Mouse (Mus musculus) fibroblast of lung, adult 2 months (primary cell): ENCODE results near the gene Nup43.
A peak's percentile ranks its signal among the peaks of the same experiment; 100 is the strongest.

Source experiments
- DNase-seq: peaks from one replicate; pipeline ENCODE4 v3.0.0-alpha.2; 2011; ENCODE audit warnings: low read depth

Gene Nup43

GRCm38 (mm10) chr10:7686902-7687301 lies 19.6 kb downstream of the Nup43 start:
- no peak for DNase-seq

GRCm38 (mm10) chr10:7695286-7695685 lies 28.0 kb downstream of the Nup43 start:
- no peak for DNase-seq

GRCm38 (mm10) chr10:7700120-7700519 lies 32.8 kb downstream of the Nup43 start:
- no peak for DNase-seq

GRCm38 (mm10) chr10:7702586-7702985 lies 35.3 kb downstream of the Nup43 start:
- no peak for DNase-seq

GRCm38 (mm10) chr10:7710121-7710520 lies 42.8 kb downstream of the Nup43 start:
- no peak for DNase-seq

- DNase-seq = no peak
Observed at GRCm38 (mm10) chr10:7712506-7712905, 45.2 kb downstream of the Nup43 start.

- no peak for DNase-seq
Observed at GRCm38 (mm10) chr10:7715056-7715455, 47.8 kb downstream of the Nup43 start.

GRCm38 (mm10) chr10:7725751-7726500 lies 58.6 kb downstream of the Nup43 start, which contains the start of gene Katna1:
Gene Katna1 (plus strand): TSS chr10:7726000.
- peak; percentile 84 for DNase-seq

- no peak for DNase-seq
Observed at GRCm38 (mm10) chr10:7726501-7726812, 59.2 kb downstream of the Nup43 start.

- DNase-seq = no peak
Observed at GRCm38 (mm10) chr10:7727011-7727410, 59.7 kb downstream of the Nup43 start.
